Mouse (Mus musculus) liver, adult (tissue): ENCODE data around the gene Gmnn.

Source experiments
- GATA4 ChIP-seq: IDR thresholded peaks from 2 replicates; pipeline ENCODE4 v1.6.1; 2014; ENCODE audit warnings: mild to moderate bottlenecking, low read length; ENCODE audit not compliant: insufficient replicate concordance

Gmnn gene

GRCm38 (mm10) chr13:24761403-24762227 is at the start of gene Gmnn:
Gene Gmnn (minus strand): TSS chr13:24761923.
- no peak; the same call in 1 of the 2 replicates for TF ChIP-seq GATA4

GRCm38 (mm10) chr13:24806079-24806478 is 44.4 kb upstream of the Gmnn start:
- no peak for TF ChIP-seq GATA4

GRCm38 (mm10) chr13:24803196-24803595 is 41.5 kb upstream of the Gmnn start:
- no peak for TF ChIP-seq GATA4

DNA sequence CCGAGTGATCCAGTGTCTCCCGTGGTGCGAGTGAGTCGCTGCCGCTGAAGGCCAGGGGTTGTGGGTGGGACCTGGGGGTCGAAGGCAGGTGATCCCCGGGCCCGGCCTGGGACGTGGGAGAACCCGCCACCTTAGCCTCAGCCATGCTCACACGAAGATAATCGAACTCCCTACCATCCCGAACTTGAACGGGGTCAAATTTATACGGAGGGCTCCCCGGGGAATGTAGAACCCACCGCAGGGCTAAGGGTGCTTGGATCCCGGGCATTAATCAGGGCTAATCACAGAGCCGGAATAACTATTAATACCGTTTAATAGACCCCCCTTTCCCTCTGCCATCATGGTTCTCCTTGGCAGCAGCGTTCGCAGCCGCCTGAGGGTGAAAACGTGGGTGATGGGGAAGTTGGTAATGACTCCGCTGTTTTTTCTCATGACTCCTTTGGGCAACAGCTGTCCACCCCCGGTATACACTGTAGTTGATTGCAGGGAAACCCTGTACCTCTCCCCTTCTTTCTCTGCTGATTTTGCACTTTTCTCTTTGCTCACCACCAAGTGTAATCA is 40.5 kb upstream of the Gmnn start:
- no peak for TF ChIP-seq GATA4

DNA sequence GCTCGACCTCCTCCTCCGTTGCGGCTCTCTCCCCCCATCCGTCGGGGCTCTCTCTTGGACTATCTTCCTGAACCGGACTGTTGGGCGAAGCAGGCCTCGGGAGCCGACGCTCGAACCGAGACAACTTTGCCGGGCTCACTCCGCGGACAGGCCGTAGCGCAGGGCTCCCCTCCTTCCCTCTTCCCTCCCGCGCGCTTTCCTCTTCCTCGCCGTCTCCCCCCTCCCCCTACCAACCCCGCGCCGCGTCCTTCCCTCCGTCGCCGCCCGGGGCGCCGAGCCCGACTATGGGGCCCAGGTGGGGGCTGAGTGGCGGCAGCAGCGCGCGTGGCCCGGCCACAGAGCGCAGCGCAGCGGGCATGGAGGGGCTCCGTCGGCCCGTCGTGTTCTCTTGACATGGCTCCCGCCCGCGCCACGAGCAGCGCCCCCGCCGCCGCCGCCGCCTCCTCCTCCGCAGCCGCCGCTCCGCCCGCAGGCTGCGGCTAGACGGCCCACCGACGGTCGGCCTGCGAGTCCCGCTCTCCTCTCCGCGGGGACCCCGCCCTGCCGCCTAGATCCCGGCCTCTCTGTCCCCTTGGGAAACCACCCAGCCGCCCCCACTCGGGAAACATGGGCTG is 39.7 kb upstream of the Gmnn start, which contains the start of gene BC005537:
Gene BC005537 (plus strand): TSS at position 350 of the 614 bp plus-strand sequence.
- TF ChIP-seq GATA4, result no peak

DNA sequence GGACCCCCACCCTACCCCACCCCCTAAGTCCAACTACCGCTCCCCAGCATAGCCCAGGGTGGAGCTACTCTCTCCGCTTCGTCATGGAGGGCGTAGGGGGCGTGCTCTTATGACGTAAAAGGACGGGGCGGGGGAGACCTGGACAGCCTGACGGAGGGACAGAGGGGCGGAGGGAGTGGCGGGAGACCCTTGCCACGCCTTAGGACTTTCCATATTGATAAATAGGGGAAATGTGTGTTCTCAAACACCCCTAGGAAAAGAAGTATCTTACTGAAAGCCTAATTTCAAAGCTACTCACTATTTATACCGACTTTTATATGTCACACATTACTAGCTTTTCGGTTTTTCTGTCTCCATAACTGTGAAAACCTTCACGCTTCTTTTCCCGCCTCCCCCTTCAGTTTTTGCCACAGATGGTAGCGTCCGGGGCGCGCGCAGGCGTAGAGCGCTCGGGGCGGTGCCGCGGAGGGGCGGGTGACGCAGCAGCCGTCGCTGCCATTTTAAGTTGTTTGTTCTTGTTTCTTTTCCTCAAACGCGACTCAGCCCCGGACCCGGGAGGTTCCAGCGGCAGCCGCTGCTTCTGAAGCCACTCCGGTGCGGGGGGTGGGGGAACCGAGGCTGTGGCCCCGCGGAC is 39.1 kb upstream of the Gmnn start:
- no peak for TF ChIP-seq GATA4

GRCm38 (mm10) chr13:24799925-24800673 is 38.4 kb upstream of the Gmnn start:
- peak; percentile 58; the same call in 1 of the 2 replicates for TF ChIP-seq GATA4

DNA sequence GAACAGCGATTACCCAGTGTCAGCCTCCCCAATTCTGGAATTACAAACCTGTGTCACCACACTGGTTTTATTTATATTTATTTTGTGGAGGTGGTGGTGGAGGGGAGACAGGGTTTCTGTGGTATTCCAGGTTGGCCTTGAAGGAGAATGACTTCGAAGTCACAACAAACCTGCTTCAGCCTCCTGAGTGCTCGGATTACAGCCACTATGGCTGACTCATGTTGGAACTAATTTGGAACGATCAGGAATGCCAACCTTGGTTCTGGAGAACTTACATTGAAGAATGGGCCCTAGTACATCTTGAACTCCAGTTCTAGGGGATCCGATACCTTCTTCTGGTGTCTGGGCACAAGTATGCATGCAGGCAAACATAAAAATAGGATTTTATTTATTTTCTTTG is 37.7 kb upstream of the Gmnn start:
- TF ChIP-seq GATA4, result no peak

- TF ChIP-seq GATA4, result no peak
Observed at GRCm38 (mm10) chr13:24798686-24799085, 37.0 kb upstream of the Gmnn start.

- TF ChIP-seq GATA4, result no peak
Observed at GRCm38 (mm10) chr13:24792411-24793045, 30.8 kb upstream of the Gmnn start.

DNA sequence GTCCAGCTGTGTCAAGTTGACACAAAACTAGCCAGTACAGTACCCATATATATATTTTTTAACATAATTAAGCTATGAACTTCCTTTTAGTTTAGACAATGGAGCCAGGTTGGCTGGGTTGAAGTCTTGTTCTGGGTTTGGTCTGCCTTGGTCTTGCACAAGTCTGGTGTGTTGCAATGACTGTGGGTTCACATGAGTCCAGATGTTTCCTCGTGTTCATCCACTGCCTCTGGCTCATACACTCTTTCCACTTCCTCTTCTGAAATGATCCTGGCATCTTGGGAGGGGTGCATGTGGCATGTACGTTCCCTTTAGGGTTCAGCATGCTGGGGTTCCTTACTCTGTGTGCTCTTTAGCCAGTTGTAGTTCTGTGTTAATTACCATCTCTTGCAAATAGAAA is 29.6 kb upstream of the Gmnn start:
- TF ChIP-seq GATA4, result no peak

GRCm38 (mm10) chr13:24787477-24787876 is 25.8 kb upstream of the Gmnn start:
- no peak for TF ChIP-seq GATA4

GRCm38 (mm10) chr13:24786014-24786490 is 24.3 kb upstream of the Gmnn start:
- TF ChIP-seq GATA4, result no peak

DNA sequence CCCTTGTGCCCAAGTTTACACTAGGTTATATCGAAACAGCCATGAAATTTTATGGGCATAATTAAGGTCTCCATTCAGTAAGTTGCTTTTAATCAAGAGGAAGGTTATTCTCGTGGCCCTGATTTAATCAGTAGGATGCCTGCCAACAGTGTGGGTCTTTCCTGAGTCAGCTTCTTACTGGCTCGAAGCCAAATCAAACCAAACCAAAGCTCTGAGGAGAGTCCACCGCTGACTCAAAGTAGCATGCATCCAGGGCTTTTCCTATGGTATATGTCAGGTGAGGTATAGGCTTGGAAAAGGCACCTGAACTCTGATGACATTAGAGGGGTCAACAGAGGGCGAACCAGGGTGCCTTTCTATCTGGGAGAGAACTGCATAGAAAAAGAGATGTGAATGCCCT is 20.2 kb upstream of the Gmnn start:
- TF ChIP-seq GATA4, result no peak
